Mouse (Mus musculus) retina, postnatal 7 days (tissue): ENCODE data around the gene Cldn6.

Experiments
- DNase-seq: peaks from one replicate; pipeline ENCODE4 v3.0.0-alpha.2; 2012; ENCODE audit warnings: low read depth, low spot score

The Cldn6 gene

GRCm38 (mm10) chr17:23719455-23719854, 40.4 kb downstream of the Cldn6 start:
- DNase-seq = no peak

DNA sequence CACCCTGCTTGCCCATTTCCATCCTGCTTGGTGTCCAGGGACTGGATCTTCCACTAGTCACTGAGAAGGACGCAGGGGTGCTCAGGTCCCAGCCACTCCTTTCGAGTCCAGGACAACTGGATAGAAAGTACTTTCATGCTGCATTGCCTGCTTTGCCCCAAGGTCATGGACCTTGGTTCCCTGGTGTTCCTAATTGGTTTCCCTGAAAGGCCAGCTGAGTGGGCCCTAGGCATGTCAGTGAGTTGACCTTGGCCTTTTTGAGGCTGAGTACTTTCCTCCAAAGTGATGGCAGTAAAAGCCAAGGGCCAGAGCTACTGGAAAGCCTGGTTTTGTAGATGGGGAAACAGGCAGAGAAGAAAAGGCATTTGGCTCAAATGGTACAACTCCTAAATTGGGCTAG, 42.8 kb downstream of the Cldn6 start:
- DNase-seq = no peak

DNA sequence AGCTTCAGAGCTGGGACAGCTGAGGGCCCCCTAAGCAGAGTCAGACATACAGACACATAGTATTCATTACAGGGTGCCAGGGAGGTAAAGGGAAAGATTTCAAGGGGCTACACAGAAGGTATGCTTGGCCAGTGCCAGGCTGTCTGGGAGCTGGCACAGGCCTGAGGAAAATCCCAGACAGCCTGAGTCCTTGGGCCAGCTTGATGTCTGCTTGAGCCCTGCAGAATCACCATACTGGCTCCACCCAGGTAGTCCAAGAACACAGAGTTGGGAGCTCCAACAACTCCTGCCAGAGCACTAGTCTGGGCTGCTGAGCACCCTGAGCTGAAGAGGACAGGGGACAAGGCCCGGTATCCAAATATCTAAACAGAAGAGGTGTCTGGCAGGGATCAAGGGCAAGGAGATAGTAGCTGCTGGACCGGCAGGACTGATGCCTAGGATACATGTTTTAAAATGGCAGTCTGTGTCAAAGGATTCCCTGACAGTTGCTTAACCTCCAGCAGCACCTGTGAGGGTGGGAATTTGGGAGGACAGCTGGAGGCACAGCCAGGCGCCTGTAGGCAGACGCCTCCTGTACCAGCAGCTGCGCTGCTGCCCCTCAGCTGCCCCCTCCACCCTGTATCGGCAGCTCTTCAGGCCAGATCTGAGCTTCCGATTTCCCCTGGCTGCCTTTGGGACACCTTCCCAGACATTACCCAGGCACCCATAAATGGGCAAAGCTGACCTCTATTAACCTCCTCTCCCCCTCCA, 43.5 kb downstream of the Cldn6 start, which contains the start of gene 1520401A03Rik:
TSS of gene 1520401A03Rik (minus strand) at position 408 of the 750 bp plus-strand sequence.
- DNase-seq = no peak

- no peak for DNase-seq
Observed at GRCm38 (mm10) chr17:23725477-23725876, 46.4 kb downstream of the Cldn6 start.

DNA sequence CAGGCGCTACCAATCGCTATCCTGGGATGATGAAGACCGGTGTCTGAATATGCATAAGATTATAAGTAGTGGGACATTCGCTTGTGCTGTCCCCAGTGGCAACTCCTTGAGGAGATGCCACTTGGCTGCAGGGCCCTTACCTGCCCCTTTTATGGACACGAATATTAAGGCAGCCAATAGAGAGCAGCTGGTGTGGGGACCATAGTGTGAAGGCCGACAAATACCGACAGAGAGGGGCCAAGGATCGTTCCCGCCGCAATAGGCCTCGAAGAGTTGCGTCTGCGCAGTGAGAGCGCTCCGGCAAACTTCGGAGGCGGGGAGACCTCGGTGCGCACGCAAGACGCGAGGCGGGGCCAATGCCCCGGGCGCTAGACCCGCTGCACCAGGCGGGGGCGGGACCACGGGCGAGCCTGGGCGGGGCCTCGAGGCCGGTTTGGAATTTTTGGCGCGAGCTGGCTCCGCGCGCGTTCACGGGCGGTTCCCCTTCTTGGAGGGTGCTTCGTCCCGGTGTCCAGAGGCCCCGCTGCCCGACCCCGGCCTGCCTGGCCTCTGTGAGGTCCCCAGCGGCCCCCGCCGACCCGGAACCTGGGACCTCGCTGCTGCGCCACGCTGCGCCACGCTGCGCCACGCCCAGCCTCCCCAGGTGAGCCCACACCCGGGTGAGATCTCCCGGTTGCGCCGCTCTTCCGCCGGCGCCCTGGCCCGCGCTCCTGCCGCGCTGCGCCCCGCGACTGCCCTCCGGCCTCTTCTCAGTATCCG, 47.1 kb downstream of the Cldn6 start, which contains the start of gene Pkmyt1:
TSS of gene Pkmyt1 (plus strand) at position 338 of the 759 bp plus-strand sequence.
- DNase-seq = peak; percentile 85

- peak; percentile 57 for DNase-seq
Observed at GRCm38 (mm10) chr17:23726758-23727142, 47.7 kb downstream of the Cldn6 start.

DNA sequence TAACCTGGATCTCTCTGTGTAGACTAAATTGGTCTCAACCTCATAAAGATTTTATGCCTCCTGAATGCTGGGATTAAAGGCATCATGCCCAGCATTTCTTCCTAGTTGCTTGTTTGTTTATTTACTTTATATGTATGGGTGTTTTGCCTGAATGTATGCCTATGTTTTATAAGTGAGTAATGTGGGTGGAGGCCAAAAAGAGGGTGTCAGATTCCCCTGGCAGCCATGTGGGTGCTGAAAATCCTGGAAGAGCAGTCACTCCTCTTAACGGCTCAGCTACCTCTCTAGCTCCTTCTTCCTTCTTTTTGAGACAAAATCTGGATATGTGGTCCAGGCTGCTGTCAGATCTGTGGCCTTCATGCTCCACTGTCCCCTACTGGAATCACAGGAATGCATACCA, 51.4 kb downstream of the Cldn6 start:
- no peak for DNase-seq
